Mouse (Mus musculus): Measurements from ENCODE around the gene Epn1. TPM values are rescaled to one million over a fixed set of nuclear protein-coding genes. Genes with fewer than 3 reads are reported as not detected.

The Epn1 gene
- polyA plus RNA-seq, 1 experiment: 238 TPM

DNA sequence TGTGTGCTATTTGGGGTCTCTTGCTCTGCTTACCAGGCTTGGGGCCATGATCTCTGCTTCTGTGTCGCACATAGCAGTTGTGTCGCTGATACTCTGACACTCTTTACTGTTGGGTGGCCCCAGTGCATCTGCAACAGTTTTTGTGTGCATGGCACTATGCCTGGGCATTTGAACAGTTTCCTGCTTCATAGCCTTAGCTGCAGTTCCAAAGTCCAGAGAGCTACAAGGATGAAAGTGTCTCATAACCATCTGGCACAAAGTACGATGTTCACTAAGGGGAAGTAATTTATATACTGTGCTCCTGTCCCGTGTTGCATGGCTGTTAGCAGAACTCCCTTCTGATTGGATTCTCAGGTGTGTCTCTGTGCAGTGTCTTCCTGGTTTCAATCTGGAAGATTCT is 7.9 kb downstream of the Epn1 start:
- DNase-seq (ENCODE audit: low read depth, low spot score): peak; percentile 87
- 23% methylated on average over 4 of the region's 4 CpGs for WGBS

DNA sequence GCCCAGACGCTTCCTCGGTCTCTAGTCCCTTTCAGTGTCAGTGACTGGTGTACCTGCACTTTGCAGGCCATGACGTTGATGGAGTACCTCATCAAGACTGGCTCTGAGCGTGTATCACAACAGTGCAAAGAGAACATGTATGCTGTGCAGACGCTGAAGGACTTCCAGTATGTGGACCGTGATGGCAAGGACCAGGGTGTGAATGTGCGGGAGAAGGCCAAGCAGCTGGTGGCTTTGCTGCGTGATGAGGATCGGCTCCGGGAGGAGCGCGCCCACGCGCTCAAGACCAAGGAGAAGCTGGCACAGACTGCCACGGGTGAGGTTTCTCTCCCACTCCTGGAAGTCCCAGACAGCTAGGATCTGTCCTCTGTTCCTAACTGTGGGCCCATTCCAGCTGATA is 9.8 kb downstream of the Epn1 start:
- WGBS: 93% methylated on average over 15 of the region's 15 CpGs
- DNase-seq (ENCODE audit: low read depth, low spot score): no peak

DNA sequence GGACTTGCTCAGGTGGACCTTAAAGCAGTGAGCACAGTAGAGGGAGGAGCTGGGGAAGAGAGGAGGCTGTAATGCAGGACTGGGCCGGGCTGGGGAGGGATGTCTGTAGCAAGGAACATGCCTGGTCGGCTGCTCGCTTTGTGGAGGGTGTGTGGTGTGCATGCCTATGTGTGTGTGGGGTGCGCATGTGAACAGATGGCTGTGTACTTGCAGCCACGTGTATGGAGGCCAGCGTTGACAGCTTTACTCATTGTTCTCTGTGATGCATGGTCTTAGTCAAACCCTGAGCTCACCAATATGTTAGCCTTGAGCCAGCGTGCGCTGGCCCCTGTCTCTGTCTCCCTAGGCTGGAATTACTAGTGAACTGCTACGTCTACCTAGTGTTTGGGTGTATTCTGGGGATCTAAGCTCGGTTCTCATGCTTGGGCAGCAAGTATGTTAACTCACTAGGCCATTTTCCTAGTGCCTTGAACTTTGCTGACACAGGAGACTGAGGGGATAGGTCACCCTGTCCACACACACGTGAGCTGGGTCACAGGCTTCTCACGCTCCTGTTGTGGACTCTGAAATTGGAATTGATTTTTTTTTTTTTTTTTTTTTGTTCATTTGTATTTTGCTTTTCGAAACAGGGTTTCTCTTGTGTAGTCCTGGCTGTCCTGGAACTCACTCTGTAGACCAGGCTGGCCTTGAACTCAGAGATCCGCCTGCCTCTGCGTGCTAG is 11.1 kb downstream of the Epn1 start:
- 91% methylated on average over 15 of the region's 15 CpGs for WGBS
- no peak for DNase-seq (ENCODE audit: low read depth, low spot score)

DNA sequence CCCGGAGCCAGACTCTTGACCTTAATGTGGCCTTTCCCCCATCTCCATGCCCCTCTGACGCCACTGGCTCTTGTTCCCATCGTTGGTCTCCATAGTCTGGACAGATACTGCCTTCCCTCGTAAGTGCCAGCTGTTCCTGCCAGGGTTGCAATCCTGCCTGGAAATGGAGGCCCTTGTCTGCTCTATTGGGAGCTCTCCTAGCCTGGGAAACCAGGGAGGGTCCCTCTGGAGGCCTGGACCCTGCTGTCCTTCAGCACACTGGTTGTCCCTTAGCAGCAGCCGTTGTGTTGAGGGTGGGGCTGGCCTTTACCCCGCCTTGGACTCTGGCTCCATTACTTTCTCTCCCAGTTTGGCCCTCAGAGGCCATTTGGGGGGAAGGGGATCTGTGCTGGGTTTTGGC is 12.3 kb downstream of the Epn1 start:
- WGBS: 64% methylated on average over 6 of the region's 6 CpGs
- no peak for DNase-seq (ENCODE audit: low read depth, low spot score)

DNA sequence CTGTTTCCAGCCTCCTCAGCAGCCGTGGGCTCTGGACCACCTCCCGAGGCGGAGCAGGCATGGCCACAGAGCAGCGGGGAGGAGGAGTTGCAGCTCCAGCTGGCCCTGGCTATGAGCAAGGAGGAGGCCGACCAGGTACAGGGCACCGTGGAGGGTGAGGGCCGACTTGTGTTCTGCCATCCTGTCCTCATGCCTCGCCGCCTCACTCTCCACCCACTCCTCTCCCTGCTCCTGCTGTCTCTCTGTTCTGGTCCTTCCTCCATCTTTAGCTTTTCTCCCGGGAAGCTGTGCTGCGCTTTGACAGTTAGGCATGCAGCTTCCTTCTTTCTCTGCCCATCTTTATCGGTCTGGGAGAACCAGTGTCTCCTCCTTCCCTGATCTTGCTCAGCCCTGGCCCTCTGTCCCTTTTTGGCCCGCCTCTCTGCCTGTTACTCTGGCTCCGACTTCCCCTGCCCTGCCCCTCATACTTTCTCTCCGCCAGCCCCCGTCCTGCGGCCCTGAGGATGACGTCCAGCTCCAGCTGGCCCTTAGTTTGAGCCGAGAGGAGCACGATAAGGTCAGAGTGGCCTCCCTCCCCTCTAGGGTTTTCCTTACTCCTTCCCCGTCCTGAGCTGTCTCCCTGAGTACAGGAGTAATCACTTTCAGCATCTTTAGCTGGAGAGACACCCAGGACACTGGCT is 12.9 kb downstream of the Epn1 start:
- DNase-seq (ENCODE audit: low read depth, low spot score): no peak
- 83% methylated on average over 21 of the region's 21 CpGs for WGBS

DNA sequence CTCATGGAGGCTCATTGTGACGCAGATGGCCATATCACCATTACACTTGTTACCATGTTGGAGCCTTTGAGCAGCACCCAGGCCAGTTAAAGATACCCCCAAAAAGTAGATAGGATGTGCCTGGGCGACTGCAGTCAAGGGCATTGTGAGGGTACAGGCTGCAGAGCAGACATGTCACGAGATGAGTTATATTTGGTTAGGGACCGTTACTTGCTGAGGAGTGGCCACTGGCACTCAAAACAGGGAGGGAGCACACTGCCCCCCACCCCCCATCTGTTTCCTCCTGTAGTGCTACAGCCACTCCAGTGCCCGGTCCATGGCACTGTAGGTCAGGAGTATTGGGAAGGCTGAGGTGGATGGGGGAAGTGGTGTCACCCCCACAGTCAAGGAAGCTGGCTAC is 18.7 kb downstream of the Epn1 start:
- 90% methylated on average over 5 of the region's 5 CpGs for WGBS
- no peak for DNase-seq (ENCODE audit: low read depth, low spot score)

DNA sequence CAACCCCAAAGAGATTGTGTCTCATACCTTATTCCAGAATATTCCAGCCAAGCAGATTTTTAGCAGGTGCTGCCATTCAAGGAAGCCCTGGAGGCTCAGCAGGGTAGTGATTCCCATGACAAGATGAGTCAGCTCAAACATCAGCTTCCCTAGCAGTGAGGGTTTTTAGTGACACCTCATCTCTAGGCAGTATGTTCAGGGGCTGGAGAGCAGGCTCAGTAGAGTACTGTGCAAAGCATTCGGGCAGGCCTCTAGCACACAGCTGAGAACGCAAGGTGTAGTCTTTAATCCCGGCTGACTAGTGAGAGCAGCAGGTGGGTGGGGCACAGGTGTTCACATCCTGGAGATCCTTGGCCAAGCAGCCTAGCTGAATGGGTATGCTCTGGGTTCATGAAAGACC is 19.8 kb downstream of the Epn1 start:
- no peak for DNase-seq (ENCODE audit: low read depth, low spot score)
- WGBS: 39% methylated on average over 3 of the region's 3 CpGs

DNA sequence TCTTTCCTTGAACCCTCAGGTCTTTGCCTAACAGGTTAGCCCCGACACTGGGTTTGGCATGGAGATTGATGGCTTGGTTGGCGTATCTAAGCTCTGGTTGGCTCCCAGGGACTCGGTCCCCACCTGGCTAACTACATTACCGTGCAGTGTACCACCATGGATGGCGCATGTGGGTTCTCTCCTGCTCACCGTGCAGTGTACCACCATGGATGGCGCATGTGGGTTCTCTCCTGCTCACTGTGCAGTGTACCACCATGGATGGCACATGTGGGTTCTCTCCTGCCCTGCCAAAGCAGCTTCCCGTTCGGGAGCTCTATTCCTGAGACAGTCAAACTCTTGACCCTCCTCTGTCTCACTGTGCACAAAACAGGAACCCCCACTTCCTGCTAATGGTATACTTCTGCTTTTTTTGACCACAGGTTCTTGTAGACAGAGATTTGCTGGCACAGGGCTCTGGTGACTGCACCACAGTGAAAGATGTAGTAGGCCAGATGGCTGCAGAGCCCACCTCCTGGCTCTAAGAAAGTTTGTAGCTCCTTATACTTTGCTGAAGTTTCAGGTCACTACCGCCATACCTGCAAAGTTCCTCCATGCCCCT is 21.1 kb downstream of the Epn1 start:
- no peak for DNase-seq (ENCODE audit: low read depth, low spot score)
- 83% methylated on average over 10 of the region's 10 CpGs for WGBS

DNA sequence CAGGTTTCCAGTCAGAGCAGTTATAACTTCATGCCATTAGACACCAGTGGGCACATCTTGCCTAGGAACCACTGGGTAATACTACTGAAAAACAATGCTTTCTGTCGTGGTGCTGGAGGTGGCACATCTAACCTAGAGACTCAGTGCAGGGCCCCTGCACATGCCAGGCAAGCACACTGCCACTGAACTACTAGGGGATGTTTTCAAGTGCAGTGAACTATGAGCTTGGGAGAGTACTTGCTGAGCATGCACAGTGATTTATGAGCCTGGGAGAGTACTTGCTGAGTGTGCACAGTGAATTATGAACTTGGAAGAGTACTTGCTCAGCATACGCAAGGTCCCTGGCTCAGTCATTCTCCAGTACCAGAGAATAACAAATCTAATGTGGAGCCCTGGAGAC is 22.5 kb downstream of the Epn1 start:
- WGBS: 83% methylated on average over 2 of the region's 2 CpGs
- DNase-seq (ENCODE audit: low read depth, low spot score): no peak

DNA sequence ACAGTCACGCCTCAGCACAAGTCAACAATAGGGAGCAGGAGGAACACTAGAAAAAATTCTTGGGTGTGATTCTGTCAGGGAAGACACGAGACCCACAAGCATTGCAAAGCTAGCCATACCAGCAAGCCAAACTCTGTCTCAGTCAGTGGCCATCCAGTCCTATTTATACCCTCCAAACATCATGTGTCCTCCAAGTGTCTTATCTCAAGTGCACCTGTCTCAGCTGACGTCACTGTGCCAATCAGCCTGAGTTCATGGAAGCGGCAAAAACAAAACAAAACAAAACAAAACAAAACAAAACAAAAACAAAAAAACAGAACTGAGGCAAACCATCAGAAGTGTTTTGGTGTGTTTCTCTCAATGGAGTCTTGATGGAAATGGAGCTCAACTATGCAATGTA is 28.2 kb downstream of the Epn1 start:
- DNase-seq (ENCODE audit: low read depth, low spot score): no peak
- 54% methylated on average over 4 of the region's 4 CpGs for WGBS

DNA sequence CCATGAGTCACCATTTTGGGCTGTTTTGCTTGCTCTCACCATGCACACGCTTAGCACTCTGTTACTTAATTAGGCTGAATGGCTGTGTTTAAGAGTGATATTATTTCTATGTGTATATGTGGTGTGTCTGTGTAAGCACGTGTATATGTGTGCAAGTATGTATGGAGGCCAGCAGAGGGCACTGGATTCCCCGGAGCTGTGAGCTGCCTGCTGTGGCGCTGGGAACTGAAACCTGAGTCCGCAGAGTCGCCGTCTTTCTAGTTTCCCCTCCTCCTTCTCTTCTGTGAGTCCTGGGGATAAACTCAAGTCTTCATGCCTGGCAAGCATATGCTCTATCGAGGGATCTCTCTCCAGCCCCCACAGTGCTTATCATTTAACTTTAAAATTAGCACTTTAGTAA is 29.3 kb downstream of the Epn1 start:
- WGBS: 89% methylated on average over 8 of the region's 8 CpGs
- no peak for DNase-seq (ENCODE audit: low read depth, low spot score)

DNA sequence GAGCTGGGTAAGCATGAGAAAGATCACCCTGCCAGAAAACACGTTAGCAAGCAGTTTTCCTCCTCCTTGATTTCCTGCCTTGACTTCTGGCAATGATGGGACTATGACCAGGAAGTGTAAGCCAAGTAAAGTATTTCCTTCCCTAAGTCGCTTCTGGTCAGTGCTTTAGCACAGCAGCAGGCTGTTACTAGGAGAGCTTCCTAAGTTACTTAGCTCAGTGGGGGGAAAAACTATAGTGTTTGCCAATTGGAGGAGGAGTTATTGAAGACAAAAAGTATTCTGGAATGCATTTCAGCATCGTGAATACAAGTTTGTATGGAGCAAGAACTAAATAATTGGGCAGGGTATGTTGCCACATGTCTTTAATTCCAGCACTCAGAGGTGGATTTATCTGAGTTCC is 32.7 kb downstream of the Epn1 start:
- 19% methylated on average over 3 of the region's 3 CpGs for WGBS
- DNase-seq (ENCODE audit: low read depth, low spot score): no peak

DNA sequence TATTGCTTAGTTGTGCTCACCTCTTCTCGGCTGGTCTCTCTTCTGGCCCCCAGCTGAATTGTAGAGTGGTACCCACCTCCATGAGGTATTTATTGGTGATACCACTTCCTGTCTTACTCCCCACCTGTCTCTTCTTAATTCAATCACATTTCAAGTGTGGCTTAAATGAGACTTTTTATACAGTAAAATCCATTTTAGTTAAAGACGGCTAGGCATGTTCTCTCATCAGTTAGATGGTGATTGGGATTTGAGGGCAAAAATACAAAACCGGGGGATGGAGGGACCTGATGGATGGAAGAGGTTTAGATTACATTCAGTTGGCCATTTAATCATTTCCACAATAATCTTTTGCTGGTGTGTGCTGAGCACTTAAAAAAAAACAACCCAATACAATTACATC is 36.8 kb downstream of the Epn1 start, which contains the start of gene Rfpl4:
TSS of gene Rfpl4 (minus strand) at position 101 of the 400 bp plus-strand sequence.
- no peak for DNase-seq (ENCODE audit: low read depth, low spot score)
- 79% methylated on average over 3 of the region's 3 CpGs for WGBS

DNA sequence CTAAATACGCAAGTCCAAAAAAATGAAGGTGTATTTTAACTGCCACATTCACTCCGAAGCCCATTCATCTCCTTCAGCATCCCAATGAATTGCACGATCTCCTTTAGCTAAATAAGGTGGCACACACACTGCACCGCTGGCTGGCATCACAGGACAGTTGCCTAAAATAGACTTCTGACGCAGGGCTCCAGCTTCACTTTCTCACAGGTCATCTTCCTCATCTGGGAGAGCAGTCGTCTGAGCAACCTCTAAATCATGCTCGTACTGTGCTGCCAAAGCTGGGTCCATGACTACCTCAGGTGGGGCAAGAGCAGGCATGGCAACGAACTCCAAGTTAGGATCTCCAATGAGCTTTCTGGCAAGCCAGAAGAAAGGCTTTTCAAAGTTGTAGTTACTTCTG is 45.0 kb downstream of the Epn1 start:
- 82% methylated on average over 8 of the region's 8 CpGs for WGBS

DNA sequence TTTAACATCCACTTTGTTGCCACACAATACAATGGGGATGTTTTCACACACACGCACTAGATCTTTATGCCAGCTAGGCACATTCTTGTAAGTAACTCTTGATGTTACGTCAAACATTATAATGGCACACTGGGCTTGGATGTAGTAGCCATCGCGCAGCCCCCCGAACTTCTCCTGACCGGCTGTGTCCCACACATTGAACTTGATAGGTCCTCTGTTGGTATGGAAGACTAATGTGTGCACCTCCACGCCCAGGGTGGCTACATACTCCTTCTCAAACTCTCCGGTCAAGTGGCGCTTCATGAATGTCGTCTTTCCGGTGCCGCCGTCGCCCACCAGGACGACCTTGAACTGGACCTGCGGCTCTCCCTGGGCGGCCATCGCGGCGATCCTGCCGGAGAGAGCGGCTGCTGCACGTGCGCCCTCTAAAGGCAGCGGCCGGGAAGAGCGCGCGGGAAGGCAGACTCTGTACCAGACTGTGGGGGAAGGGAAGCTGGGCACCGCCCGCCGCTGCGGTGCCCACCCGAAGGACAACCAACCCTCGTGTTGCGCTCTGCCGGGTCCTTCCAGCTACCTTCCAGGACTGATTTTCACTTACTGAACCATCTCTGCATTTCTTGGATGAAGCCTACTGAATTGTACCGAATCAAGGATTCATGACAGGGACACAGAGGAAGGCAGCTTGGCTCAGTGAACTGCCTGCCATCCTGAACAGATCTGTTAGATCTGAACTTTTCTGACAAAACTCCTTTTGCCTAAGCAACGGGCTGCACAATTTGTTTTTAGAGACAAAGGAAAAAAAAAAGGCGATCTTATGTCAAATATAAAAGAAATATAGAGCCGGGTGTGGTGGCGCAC is 45.7 kb downstream of the Epn1 start, which contains the start of gene Rasl2-9:
TSS of gene Rasl2-9 (minus strand) at position 402 of the 858 bp plus-strand sequence.
- DNase-seq (ENCODE audit: low read depth, low spot score): peak; percentile 19
- 17% methylated on average over 42 of the region's 42 CpGs for WGBS

More for the DNA sequence above, 45.0 kb downstream of the Epn1 start:
- no peak for DNase-seq (ENCODE audit: low read depth, low spot score)

Other genes with a start within 250 kb of the Epn1 start
- 0.78 and 0.86 TPM in 2 replicates for gene Shisa7, start 235.5 kb upstream of the Epn1 start, polyA plus RNA-seq (2012; rRNA removed)
- 20.4 and 27.2 TPM in 2 replicates for gene Isoc2b, start 210.0 kb upstream of the Epn1 start, polyA plus RNA-seq (2012; rRNA removed)
- 14.7 and 16.2 TPM in 2 replicates for gene Isoc2a, start 203.1 kb upstream of the Epn1 start, polyA plus RNA-seq (2012; rRNA removed)
- gene Gm36210, start 173.7 kb upstream of the Epn1 start, polyA plus RNA-seq (2012; rRNA removed): not detected in 2 replicates
- gene Zfp628, start 165.0 kb upstream of the Epn1 start, polyA plus RNA-seq (2012; rRNA removed): 12.7 and 14.6 TPM in 2 replicates
- gene Nat14, start 158.2 kb upstream of the Epn1 start, polyA plus RNA-seq (2012; rRNA removed): 4.3 and 7.1 TPM in 2 replicates
- 2.9 and 3.6 TPM in 2 replicates for gene Ssc5d, start 154.4 kb upstream of the Epn1 start, polyA plus RNA-seq (2012; rRNA removed)
- 0.06 and 0.18 TPM in 2 replicates for gene Sbk2, start 115.8 kb upstream of the Epn1 start, polyA plus RNA-seq (2012; rRNA removed)
- not detected in 2 replicates for gene Sbk3, start 109.1 kb upstream of the Epn1 start, polyA plus RNA-seq (2012; rRNA removed)
- gene Zfp579, start 84.1 kb upstream of the Epn1 start, polyA plus RNA-seq (2012; rRNA removed): 30.6 and 33.2 TPM in 2 replicates
- gene Zfp524, start 65.8 kb upstream of the Epn1 start, polyA plus RNA-seq (2012; rRNA removed): 39.4 and 44.3 TPM in 2 replicates
- gene Fiz1, start 65.5 kb upstream of the Epn1 start, polyA plus RNA-seq (2012; rRNA removed): 22.2 and 29.6 TPM in 2 replicates
- 0.37 TPM in 1 of 2 replicates, not detected in the other for gene Gm44973, start 64.7 kb upstream of the Epn1 start, polyA plus RNA-seq (2012; rRNA removed)
- 14.2 and 20.5 TPM in 2 replicates for gene Zfp865, start 59.9 kb upstream of the Epn1 start, polyA plus RNA-seq (2012; rRNA removed)
- gene Ccdc106, start 59.7 kb upstream of the Epn1 start, polyA plus RNA-seq (2012; rRNA removed): 1.4 and 1.8 TPM in 2 replicates
- gene 4632433K11Rik, start 46.1 kb upstream of the Epn1 start, polyA plus RNA-seq (2012; rRNA removed): not detected in 2 replicates
- gene Zfp784, start 41.8 kb upstream of the Epn1 start, polyA plus RNA-seq (2012; rRNA removed): 6.8 and 7.0 TPM in 2 replicates
- 5.2 and 6.3 TPM in 2 replicates for gene Zfp580, start 28.7 kb upstream of the Epn1 start, polyA plus RNA-seq (2012; rRNA removed)
- 150 and 173 TPM in 2 replicates for gene U2af2, start 18.1 kb upstream of the Epn1 start, polyA plus RNA-seq (2012; rRNA removed)
- not detected in 2 replicates for gene Rfpl4, start 36.7 kb downstream of the Epn1 start, polyA plus RNA-seq (2012; rRNA removed)
- gene Rasl2-9, start 45.7 kb downstream of the Epn1 start, polyA plus RNA-seq (2012; rRNA removed): 0.42 and 0.48 TPM in 2 replicates
- not detected in 2 replicates for gene Vmn1r55, start 69.4 kb downstream of the Epn1 start, polyA plus RNA-seq (2012; rRNA removed)
- gene Vmn1r56, start 116.5 kb downstream of the Epn1 start, polyA plus RNA-seq (2012; rRNA removed): not detected in 2 replicates
- not detected in 2 replicates for gene Vmn1r57, start 138.3 kb downstream of the Epn1 start, polyA plus RNA-seq (2012; rRNA removed)